Mouse (Mus musculus) kidney, adult 2 months (tissue): Measurements from ENCODE around the gene Lef1. TPM values are rescaled to one million over a fixed set of nuclear protein-coding genes. Genes with fewer than 3 reads are reported as not detected.

Source experiments
- DNase-seq: peaks from one replicate; pipeline ENCODE4 v3.0.0; 2021
- H3K27ac ChIP-seq: fragments of 200-500 bp; 2 replicates; pipeline ENCODE4 v1.5.1; 2012; ENCODE audit warnings: low read depth, low read length, control low read depth, inconsistent platforms; ENCODE audit not compliant: insufficient read depth
- H3K27me3 ChIP-seq: fragments of 200-500 bp; replicated peaks from 2 replicates; pipeline ENCODE4 v1.6.1; 2012; ENCODE audit warnings: mild to moderate bottlenecking, moderate library complexity, low read length, inconsistent platforms; ENCODE audit not compliant: control insufficient read depth, insufficient read depth
- H3K36me3 ChIP-seq: fragments of 200-500 bp; 2 replicates; pipeline ENCODE4 v1.6.1; 2012; ENCODE audit warnings: mild to moderate bottlenecking, moderate library complexity, low read length, inconsistent platforms; ENCODE audit not compliant: control insufficient read depth, insufficient read depth
- H3K4me1 ChIP-seq: fragments of 200-500 bp; 2 replicates; pipeline ENCODE4 v1.6.1; 2011; ENCODE audit warnings: low read length; ENCODE audit not compliant: control insufficient read depth, insufficient read depth
- H3K4me3 ChIP-seq: fragments of 200-500 bp; 2 replicates; pipeline ENCODE4 v1.5.1; 2011; ENCODE audit warnings: mild to moderate bottlenecking, low read depth, low read length, control low read depth; ENCODE audit not compliant: insufficient read depth
- CTCF ChIP-seq: fragments of 200-500 bp; conservative IDR thresholded peaks from 2 replicates; pipeline ENCODE4 v1.5.1; 2011; ENCODE audit warnings: low read depth, mild to moderate bottlenecking, control low read depth, low read length, moderate library complexity, mixed read lengths; ENCODE audit not compliant: insufficient read depth, insufficient read length
- POLR2A ChIP-seq: fragments of 200-500 bp; IDR thresholded peaks from one replicate; pipeline ENCODE4 v1.6.1; 2011; ENCODE audit warnings: low read depth, low read length, control low read depth
- WGBS: fragments of 180-500 bp; shearing (Covaris S2); methylation state at CpG from one replicate; pipeline ENCODE4 v1.1.7; 2018; 5-methylcytosine and 5-hydroxymethylcytosine counted together
- polyA plus RNA-seq: library from polyadenylated mRNA; depleted of rRNA; stranded (reverse); fragments of >200 nt; gene quantifications from 2 replicates; pipeline ENCODE4 v1.2.3, GENCODE M21; 2012

Gene Lef1
- polyA plus RNA-seq, 1 experiment = 8.4 TPM

DNA sequence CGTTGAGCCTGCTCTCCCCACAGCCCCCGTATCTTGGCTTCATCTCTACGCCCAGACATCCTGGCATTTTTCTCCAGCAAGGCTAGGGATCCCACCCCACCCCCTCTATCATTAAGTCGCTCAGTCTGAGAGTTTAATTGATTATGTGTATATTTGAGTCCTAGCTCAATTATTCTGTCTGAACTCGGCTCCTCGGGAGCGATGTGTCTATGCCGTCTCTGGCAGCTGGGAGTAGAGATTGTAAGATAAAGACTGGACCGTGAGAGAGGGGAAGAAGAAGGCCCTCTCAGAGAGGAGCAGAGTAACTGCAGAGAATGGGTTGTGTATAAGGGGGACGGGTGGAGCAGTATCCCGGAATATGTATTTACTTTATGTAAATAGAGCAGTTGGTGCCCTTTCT is 80.0 kb downstream of the Lef1 start:
- no peak overlapping the region for H3K4me3 ChIP-seq
- H3K36me3 ChIP-seq = no peaks in the 10 kb centered on the region
- H3K27me3 ChIP-seq = no peaks in the 10 kb centered on the region
- DNase-seq = no peak
- no peak for TF ChIP-seq POLR2A
- TF ChIP-seq CTCF = no peak
- no peaks in the 10 kb centered on the region for H3K4me1 ChIP-seq
- H3K27ac ChIP-seq = no peak overlapping the region
- 60% methylated on average over 11 of the region's 11 CpGs for WGBS

DNA sequence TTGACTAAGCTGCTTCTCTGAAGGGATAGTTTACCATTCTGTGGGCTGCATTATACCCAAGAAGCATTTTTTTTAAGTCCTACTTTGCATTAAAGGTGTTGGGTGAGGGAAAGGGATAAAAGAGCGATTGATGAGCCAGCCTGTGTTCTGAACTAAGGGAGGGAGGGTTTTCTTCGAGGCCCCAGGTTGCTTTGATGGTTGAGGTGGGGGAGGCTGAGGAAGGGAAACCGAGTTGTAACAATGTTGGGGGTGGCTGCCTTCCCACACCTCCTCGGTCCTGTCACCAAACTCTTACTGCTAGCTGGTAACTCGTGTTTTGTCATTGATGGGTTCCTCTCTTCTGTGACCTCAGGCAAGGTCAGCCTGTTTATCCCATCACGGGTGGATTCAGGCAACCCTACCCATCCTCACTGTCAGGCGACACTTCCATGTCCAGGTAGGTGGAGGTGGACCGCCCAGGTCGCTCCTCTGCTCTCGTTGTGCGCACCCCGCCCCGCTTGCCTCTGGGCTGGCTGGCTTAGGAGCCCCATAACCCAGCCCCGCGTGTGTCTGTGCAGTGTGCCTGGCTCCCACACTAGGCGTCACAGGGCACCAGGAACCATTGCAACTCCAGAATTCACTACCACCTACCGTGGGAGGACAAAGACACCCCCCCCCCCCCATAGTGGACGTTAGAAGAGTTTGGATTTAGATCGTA is 80.5 kb downstream of the Lef1 start:
- no peaks in the 10 kb centered on the region for H3K36me3 ChIP-seq
- no peak overlapping the region for H3K4me3 ChIP-seq
- H3K4me1 ChIP-seq = no peaks in the 10 kb centered on the region
- no peaks in the 10 kb centered on the region for H3K27me3 ChIP-seq
- no peak for DNase-seq
- WGBS = 75% methylated on average over 19 of the region's 19 CpGs
- TF ChIP-seq CTCF (no peak), POLR2A (no peak)
- no peak overlapping the region for H3K27ac ChIP-seq

DNA sequence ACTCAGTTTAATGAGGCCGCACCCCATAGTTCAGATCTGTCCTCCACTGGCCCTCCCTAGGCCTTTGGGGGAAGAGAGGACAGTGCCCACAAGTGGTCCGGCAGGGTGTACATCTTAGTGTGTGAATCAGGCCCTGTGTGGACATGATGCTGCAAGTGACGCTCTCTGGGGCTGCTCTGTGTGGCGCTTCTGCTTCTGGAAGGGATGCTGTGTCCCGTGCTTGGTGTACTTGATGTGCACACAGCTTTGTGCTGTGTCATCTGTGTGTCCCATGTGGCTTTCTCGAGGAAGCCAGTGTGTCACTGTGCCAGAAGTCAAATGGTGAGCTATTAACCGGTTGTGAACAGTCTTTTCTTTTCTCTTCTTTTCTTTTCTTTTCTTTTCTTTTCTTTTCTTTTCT is 81.2 kb downstream of the Lef1 start:
- H3K4me3 ChIP-seq = no peak overlapping the region
- no peaks in the 10 kb centered on the region for H3K36me3 ChIP-seq
- no peaks in the 10 kb centered on the region for H3K27me3 ChIP-seq
- no peak overlapping the region for H3K27ac ChIP-seq
- no peak for TF ChIP-seq POLR2A
- WGBS = 85% methylated on average over 7 of the region's 7 CpGs
- DNase-seq = no peak
- no peaks in the 10 kb centered on the region for H3K4me1 ChIP-seq

DNA sequence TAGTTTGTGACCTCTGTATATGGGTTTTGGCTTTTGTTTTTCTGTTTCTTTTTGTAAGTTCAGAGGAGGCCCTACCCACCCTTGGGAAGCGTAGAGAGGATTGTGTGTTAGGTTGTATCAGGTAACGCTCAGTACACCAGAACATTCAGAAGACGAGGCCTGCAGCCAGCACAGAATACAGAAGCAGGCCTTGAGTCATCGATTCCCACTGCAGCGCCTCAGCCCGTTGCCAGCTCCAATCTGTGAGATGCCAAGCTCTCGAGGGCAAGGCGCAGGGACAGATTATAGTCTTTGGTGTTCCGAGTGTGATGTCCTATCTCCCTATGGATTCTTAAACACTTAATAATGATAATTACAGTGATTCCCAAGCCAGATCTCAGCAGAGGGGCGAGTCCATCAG is 85.8 kb downstream of the Lef1 start:
- WGBS = 84% methylated on average over 10 of the region's 10 CpGs
- H3K4me1 ChIP-seq = no peaks in the 10 kb centered on the region
- H3K27me3 ChIP-seq = no peaks in the 10 kb centered on the region
- H3K4me3 ChIP-seq = no peak overlapping the region
- H3K36me3 ChIP-seq = no peaks in the 10 kb centered on the region
- no peak overlapping the region for H3K27ac ChIP-seq
- no peak for DNase-seq
- TF ChIP-seq CTCF (no peak), POLR2A (no peak)

DNA sequence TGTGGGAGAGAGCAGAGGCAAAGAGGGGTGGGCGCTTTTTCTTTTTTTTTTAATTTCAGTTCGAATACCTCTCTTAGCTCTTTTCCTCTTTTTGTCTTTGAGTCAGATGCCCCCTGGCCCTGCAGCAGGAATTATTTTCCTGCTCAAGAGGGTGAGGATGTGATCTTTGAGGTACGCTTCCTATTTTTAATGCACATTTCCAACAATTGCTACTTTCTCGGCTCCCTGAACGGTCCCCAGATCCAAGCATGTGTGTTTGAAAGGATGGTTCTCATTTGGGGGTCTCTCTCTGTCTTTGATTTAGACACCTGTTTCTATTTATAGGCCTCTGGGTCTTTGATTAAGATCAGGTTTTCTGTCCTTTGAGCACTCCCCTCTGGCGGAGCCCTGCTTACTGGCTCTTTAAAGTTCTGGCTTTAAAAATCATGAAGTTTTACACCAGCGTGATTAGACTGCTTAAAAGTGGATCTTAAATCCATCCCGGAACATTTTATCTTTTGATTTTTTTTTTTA is 86.3 kb downstream of the Lef1 start:
- no peaks in the 10 kb centered on the region for H3K4me1 ChIP-seq
- no peaks in the 10 kb centered on the region for H3K36me3 ChIP-seq
- no peak for DNase-seq
- H3K4me3 ChIP-seq = no peak overlapping the region
- WGBS = 90% methylated on average over 8 of the region's 8 CpGs
- no peak overlapping the region for H3K27ac ChIP-seq
- no peaks in the 10 kb centered on the region for H3K27me3 ChIP-seq
- TF ChIP-seq CTCF (no peak), POLR2A (no peak)

DNA sequence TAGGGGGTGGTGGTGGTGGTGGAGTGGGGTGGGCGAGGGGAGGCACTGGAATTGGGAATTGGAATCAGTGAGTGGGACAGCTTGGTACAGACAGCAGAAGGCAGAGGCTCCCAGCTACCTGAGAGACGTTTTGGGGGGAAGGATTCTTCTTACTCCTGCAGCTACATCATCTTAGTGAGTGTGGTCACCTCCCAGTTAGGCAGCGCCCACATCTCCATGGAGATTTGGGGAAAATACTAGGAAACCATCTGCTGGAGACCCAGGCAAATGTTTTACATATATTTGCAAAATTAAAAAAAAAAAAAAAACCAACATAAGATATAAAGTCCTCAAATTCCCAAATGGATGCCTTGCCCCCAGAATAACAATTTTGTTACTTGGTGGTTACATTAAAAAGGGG is 88.7 kb downstream of the Lef1 start:
- 86% methylated on average over 3 of the region's 3 CpGs for WGBS
- no peaks in the 10 kb centered on the region for H3K4me1 ChIP-seq
- no peak overlapping the region for H3K4me3 ChIP-seq
- H3K27me3 ChIP-seq = no peaks in the 10 kb centered on the region
- H3K27ac ChIP-seq = no peak overlapping the region
- no peaks in the 10 kb centered on the region for H3K36me3 ChIP-seq
- DNase-seq = no peak
- TF ChIP-seq CTCF (no peak), POLR2A (no peak)

DNA sequence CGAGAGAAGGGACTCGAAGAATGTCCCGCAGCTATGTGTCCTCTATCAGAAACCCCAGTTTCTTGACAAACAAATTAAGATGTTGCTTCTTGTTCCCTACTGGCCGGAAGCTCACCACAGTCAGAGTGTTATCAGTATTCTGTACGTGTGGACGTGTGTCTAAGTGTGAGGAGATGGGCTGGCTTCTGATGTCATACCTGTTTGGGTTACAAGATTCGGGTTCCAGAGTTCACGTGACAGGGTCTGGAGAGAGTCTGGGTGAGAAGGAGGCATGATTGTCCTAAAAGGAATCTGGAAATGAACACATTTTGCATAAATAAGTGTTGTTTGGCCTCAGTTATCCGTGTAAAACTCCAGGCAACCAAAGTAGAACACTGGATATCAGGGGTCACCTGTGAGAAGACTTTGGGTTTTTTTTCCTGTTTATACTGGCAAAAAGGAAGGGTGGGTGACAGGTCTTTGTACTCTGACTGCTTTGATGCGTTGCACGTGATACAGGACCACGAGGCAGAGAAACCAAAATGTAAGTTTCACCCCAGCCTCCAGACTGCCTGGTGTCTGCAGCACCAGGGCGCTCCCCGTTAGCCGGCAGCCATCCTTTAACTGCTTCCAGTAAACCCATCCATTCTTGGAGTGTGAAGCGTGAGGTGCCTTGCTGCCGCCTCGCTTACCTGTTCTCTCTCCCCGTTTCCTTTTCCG is 89.5 kb downstream of the Lef1 start:
- no peaks in the 10 kb centered on the region for H3K27me3 ChIP-seq
- H3K4me3 ChIP-seq = no peak overlapping the region
- H3K27ac ChIP-seq = no peak overlapping the region
- H3K4me1 ChIP-seq = no peaks in the 10 kb centered on the region
- DNase-seq = no peak
- no peak for TF ChIP-seq POLR2A
- TF ChIP-seq CTCF = no peak
- no peaks in the 10 kb centered on the region for H3K36me3 ChIP-seq
- 65% methylated on average over 20 of the region's 20 CpGs for WGBS
